Mouse (Mus musculus) midbrain, embryonic 16.5 days (tissue): ENCODE results near the gene Rnf167. TPM values are rescaled to one million over a fixed set of nuclear protein-coding genes. Genes with fewer than 3 reads are reported as not detected.

ENCODE experiments used
- ATAC-seq: fragments of 200-750 bp; cut with Nextera tagmentation; 2 replicates; pipeline ENCODE4 v1.8.0; 2017; ENCODE audit warnings: moderate TSS enrichment
- H3K27ac ChIP-seq: fragments of 300-500 bp; sonication (generic); 2 replicates; pipeline ENCODE4 v1.5.1; 2014; ENCODE audit warnings: mild to moderate bottlenecking, low read length, mixed read lengths
- H3K27me3 ChIP-seq: fragments of 300-500 bp; sonication (generic); 2 replicates; pipeline ENCODE4 v1.6.1; 2014; ENCODE audit warnings: low read depth, low read length, mixed read lengths; ENCODE audit not compliant: control insufficient read depth, insufficient read depth
- H3K36me3 ChIP-seq: fragments of 300-500 bp; sonication (generic); 2 replicates; pipeline ENCODE4 v1.6.1; 2014; ENCODE audit warnings: mild to moderate bottlenecking, low read length, moderate library complexity, mixed read lengths; ENCODE audit not compliant: control insufficient read depth, insufficient read depth
- H3K4me1 ChIP-seq: fragments of 300-500 bp; sonication (generic); 2 replicates; pipeline ENCODE4 v1.6.1; 2014; ENCODE audit warnings: mild to moderate bottlenecking, low read length, mixed read lengths; ENCODE audit not compliant: control insufficient read depth, insufficient read depth
- H3K4me2 ChIP-seq: fragments of 300-500 bp; sonication (generic); 2 replicates; pipeline ENCODE4 v1.6.1; 2014; ENCODE audit warnings: mild to moderate bottlenecking, low read length, mixed read lengths
- H3K4me3 ChIP-seq: fragments of 300-500 bp; sonication (generic); 2 replicates; pipeline ENCODE4 v1.5.1; 2014; ENCODE audit warnings: low read depth, mild to moderate bottlenecking, low read length, moderate library complexity, mixed read lengths
- H3K9ac ChIP-seq: fragments of 300-500 bp; sonication (generic); 2 replicates; pipeline ENCODE4 v1.6.1; 2014; ENCODE audit warnings: low read depth, low read length, mixed read lengths
- H3K9me3 ChIP-seq: fragments of 300-500 bp; sonication (generic); replicated peaks from 2 replicates; pipeline ENCODE4 v1.6.1; 2014; ENCODE audit warnings: mild to moderate bottlenecking, low read length, mixed read lengths; ENCODE audit not compliant: control insufficient read depth, poor library complexity, severe bottlenecking
- WGBS: fragments of 180-500 bp; shearing (Covaris S2); extraction: QIAGEN DNeasy Blood & Tissue Kit; methylation state at CpG from one replicate; pipeline ENCODE4 v1.1.7; 2014; 5-methylcytosine and 5-hydroxymethylcytosine counted together
- polyA plus RNA-seq: library from polyadenylated mRNA; unstranded; fragments of >200 nt; fragmentation: Nextera tagmentation; extraction: Ambion mirVana; gene quantifications from 2 replicates; pipeline ENCODE4 v1.2.1, GENCODE M21; 2015

Rnf167 gene
- polyA plus RNA-seq, 1 experiment from 2014 or later, result 105 TPM

GRCm38 (mm10) chr11:70628431-70628830, 18.6 kb upstream of the Rnf167 start:
- no peaks in the 10 kb centered on the region for H3K4me1 ChIP-seq
- H3K27me3 ChIP-seq, result no peaks in the 10 kb centered on the region
- no peak overlapping the region for H3K4me3 ChIP-seq
- no peaks in the 10 kb centered on the region for H3K36me3 ChIP-seq
- H3K27ac ChIP-seq, result no peak overlapping the region
- no peak overlapping the region for H3K9ac ChIP-seq
- no peaks in the 10 kb centered on the region for H3K9me3 ChIP-seq
- 79% methylated on average over 2 of the region's 2 CpGs for WGBS
- H3K4me2 ChIP-seq, result no peak overlapping the region
- ATAC-seq, result no peak

- 56% methylated on average over 5 of the region's 5 CpGs for WGBS
- no peaks in the 10 kb centered on the region for H3K4me1 ChIP-seq
- no peak overlapping the region for H3K4me3 ChIP-seq
- H3K4me2 ChIP-seq, result no peak overlapping the region
- no peak overlapping the region for H3K9ac ChIP-seq
- H3K27ac ChIP-seq, result no peak overlapping the region
- ATAC-seq, result no peak
- no peaks in the 10 kb centered on the region for H3K9me3 ChIP-seq
- no peaks in the 10 kb centered on the region for H3K36me3 ChIP-seq
- H3K27me3 ChIP-seq, result no peaks in the 10 kb centered on the region
Measured at GRCm38 (mm10) chr11:70629557-70629956, 17.5 kb upstream of the Rnf167 start.

- WGBS, result 70% methylated on average over 7 of the region's 7 CpGs
- Histone ChIP-seq H3K27ac (no peak overlapping the region), H3K36me3 (no peaks in the 10 kb centered on the region)
Measured at GRCm38 (mm10) chr11:70630129-70630528, 16.9 kb upstream of the Rnf167 start.

DNA sequence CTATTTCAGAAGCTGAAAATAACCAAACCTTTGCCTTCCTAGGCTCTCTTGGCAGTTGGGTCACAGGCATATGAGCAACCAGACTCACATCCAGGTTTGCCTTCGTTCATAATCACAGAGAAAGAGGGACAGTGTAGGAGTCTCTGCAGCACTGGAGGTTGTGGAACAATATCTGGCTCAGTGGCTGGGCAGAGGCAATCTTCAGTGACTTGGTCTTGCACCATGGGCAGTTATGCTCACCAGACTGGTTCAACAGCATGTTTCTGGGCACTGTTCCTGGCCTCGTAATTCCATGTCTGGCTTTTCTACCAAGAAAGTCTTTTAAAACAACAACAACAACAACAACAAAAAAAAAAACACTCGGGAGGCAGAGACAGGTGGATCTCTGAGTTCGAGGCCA, 11.4 kb upstream of the Rnf167 start:
- no peak overlapping the region for H3K27ac ChIP-seq
- H3K36me3 ChIP-seq, result no peaks in the 10 kb centered on the region
- no peaks in the 10 kb centered on the region for H3K27me3 ChIP-seq
- WGBS, result 81% methylated on average over 4 of the region's 4 CpGs
- no peak overlapping the region for H3K9ac ChIP-seq
- H3K9me3 ChIP-seq, result no peaks in the 10 kb centered on the region
- H3K4me3 ChIP-seq, result no peak overlapping the region
- H3K4me1 ChIP-seq, result no peaks in the 10 kb centered on the region
- no peak overlapping the region for H3K4me2 ChIP-seq
- no peak for ATAC-seq

More at GRCm38 (mm10) chr11:70630129-70630528, 16.9 kb upstream of the Rnf167 start:
- Histone ChIP-seq H3K4me1 (no peaks in the 10 kb centered on the region), H3K9me3 (no peaks in the 10 kb centered on the region), H3K9ac (no peak overlapping the region), H3K27me3 (no peaks in the 10 kb centered on the region), H3K4me3 (no peak overlapping the region), H3K4me2 (no peak overlapping the region)
- ATAC-seq, result no peak

- H3K4me1 ChIP-seq, result no peaks in the 10 kb centered on the region
- H3K27me3 ChIP-seq, result no peaks in the 10 kb centered on the region
- H3K27ac ChIP-seq, result no peak overlapping the region
- no peak overlapping the region for H3K4me3 ChIP-seq
- no peaks in the 10 kb centered on the region for H3K9me3 ChIP-seq
- ATAC-seq, result no peak
- H3K4me2 ChIP-seq, result no peak overlapping the region
- H3K9ac ChIP-seq, result no peak overlapping the region
- no peaks in the 10 kb centered on the region for H3K36me3 ChIP-seq
- WGBS, result 94% methylated on average over 1 of the region's 1 CpGs
Measured at GRCm38 (mm10) chr11:70637764-70638163, 9.3 kb upstream of the Rnf167 start.

- no peaks in the 10 kb centered on the region for H3K36me3 ChIP-seq
- ATAC-seq, result no peak
- H3K9me3 ChIP-seq, result no peaks in the 10 kb centered on the region
- 79% methylated on average over 1 of the region's 1 CpGs for WGBS
- no peak overlapping the region for H3K4me2 ChIP-seq
- H3K9ac ChIP-seq, result no peak overlapping the region
- no peak overlapping the region for H3K4me3 ChIP-seq
- H3K27me3 ChIP-seq, result no peaks in the 10 kb centered on the region
- no peak overlapping the region for H3K27ac ChIP-seq
- H3K4me1 ChIP-seq, result no peaks in the 10 kb centered on the region
Measured at GRCm38 (mm10) chr11:70638293-70638692, 8.7 kb upstream of the Rnf167 start.

- Histone ChIP-seq H3K4me2 (no peak within 1 kb of the TSS), H3K27ac (no peak within 1 kb of the TSS), H3K27me3 (no peaks in the 10 kb centered on the region), H3K4me3 (no peak within 1 kb of the TSS), H3K9ac (no peak within 1 kb of the TSS), H3K36me3 (no peaks in the 10 kb centered on the region), H3K9me3 (no peaks in the 10 kb centered on the region), H3K4me1 (no peaks in the 10 kb centered on the region)
- 60% methylated on average over 5 of the region's 5 CpGs for WGBS
- ATAC-seq, result no peak
Measured at GRCm38 (mm10) chr11:70638714-70639278, 8.2 kb upstream of the Rnf167 start, which contains the start of gene Gp1ba. Gene Gp1ba (plus strand): TSS chr11:70639122.

GRCm38 (mm10) chr11:70639976-70640375, 7.1 kb upstream of the Rnf167 start:
- Histone ChIP-seq H3K4me3 (no peak overlapping the region), H3K4me1 (no peaks in the 10 kb centered on the region), H3K9ac (no peak overlapping the region), H3K27ac (no peak overlapping the region), H3K27me3 (no peaks in the 10 kb centered on the region), H3K36me3 (peaks cover 9% of the 10 kb centered on the region), H3K4me2 (no peak overlapping the region), H3K9me3 (no peaks in the 10 kb centered on the region)
- ATAC-seq, result no peak
- WGBS, result 86% methylated on average over 8 of the region's 8 CpGs

GRCm38 (mm10) chr11:70641241-70641640, 5.8 kb upstream of the Rnf167 start:
- Histone ChIP-seq H3K27me3 (no peaks in the 10 kb centered on the region), H3K36me3 (peaks cover 12% of the 10 kb centered on the region), H3K9ac (no peak overlapping the region), H3K4me2 (no peak overlapping the region), H3K9me3 (no peaks in the 10 kb centered on the region), H3K27ac (no peak overlapping the region), H3K4me1 (peaks cover 11% of the 10 kb centered on the region), H3K4me3 (no peak overlapping the region)
- WGBS, result 83% methylated on average over 7 of the region's 7 CpGs
- no peak for ATAC-seq
